Mouse (Mus musculus): ENCODE measurements around the gene Gm3033. TPM values are rescaled to one million over a fixed set of nuclear protein-coding genes. Genes with fewer than 3 reads are reported as not detected.
"Not testable (repeated sequence)": the region's sequence is repeated elsewhere in the genome, so short reads cannot be mapped to it uniquely, and the experiment has no call there.

Gene Gm3033
- polyA plus RNA-seq (2015; fragmentation: Nextera tagmentation; extraction: Ambion mirVana): not detected in 2 replicates

- not testable (repeated sequence) for H3K4me3 ChIP-seq (ENCODE audit: low read depth, low read length); H3K9me3 ChIP-seq (ENCODE audit: low read length); H3K4me1 ChIP-seq (ENCODE audit: insufficient read depth); H3K36me3 ChIP-seq (replicated peaks; ENCODE audit: insufficient read depth, low read length); H3K27me3 ChIP-seq (ENCODE audit: insufficient read depth, low read length); ATAC-seq; H3K9ac ChIP-seq (replicated peaks); H3K27ac ChIP-seq (ENCODE audit: low read depth); DNase-seq; H3K4me2 ChIP-seq (ENCODE audit: low read depth, low read length)
- no CpG with 5 or more reads among the region's 2 CpGs for WGBS (ENCODE audit: insufficient replicate concordance)
Observed at GRCm38 (mm10) chr14:3845945-3846344, at the start of gene Gm3033. Gene Gm3033 (plus strand): TSS chr14:3846245.

DNA sequence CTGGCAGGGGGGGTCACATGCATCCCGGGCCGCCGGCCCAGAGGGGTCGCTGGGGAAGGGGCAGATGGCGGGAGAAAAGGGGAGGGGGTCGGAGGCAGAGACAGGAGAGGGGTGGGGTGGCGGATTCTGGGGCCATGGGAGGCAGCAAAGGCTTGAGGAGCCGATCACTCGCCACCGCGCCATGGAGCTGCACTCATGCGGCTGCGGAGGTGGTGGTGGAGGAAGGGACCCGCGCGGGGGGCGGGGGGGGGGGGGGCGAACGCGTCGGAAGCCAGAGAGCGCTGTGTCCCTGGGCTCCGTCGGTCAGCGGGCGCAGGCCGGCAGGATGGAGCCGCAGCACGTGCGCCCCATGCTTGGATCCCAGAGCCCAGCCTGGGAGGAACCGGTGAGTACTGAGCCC lies 36.3 kb upstream of the Gm3033 start, which contains the start of gene Gm3002:
Gene Gm3002 (plus strand): TSS at position 301 of the 400 bp plus-strand sequence.
- H3K4me3 ChIP-seq (ENCODE audit: low read depth, low read length); H3K27ac ChIP-seq (ENCODE audit: low read depth); H3K9me3 ChIP-seq (ENCODE audit: low read length); H3K27me3 ChIP-seq (ENCODE audit: insufficient read depth, low read length); DNase-seq; H3K9ac ChIP-seq (replicated peaks); ATAC-seq; H3K36me3 ChIP-seq (replicated peaks; ENCODE audit: insufficient read depth, low read length); H3K4me1 ChIP-seq (ENCODE audit: insufficient read depth); H3K4me2 ChIP-seq (ENCODE audit: low read depth, low read length): not testable (repeated sequence)
- no CpG with 5 or more reads among the region's 31 CpGs for WGBS (ENCODE audit: insufficient replicate concordance)

- H3K9ac ChIP-seq (replicated peaks); H3K4me2 ChIP-seq (ENCODE audit: low read depth, low read length); H3K9me3 ChIP-seq (ENCODE audit: low read length); DNase-seq; H3K27me3 ChIP-seq (ENCODE audit: insufficient read depth, low read length); H3K27ac ChIP-seq (ENCODE audit: low read depth); H3K36me3 ChIP-seq (replicated peaks; ENCODE audit: insufficient read depth, low read length); H3K4me1 ChIP-seq (ENCODE audit: insufficient read depth); H3K4me3 ChIP-seq (ENCODE audit: low read depth, low read length); ATAC-seq: not testable (repeated sequence)
- no CpG with 5 or more reads among the region's 1 CpGs for WGBS (ENCODE audit: insufficient replicate concordance)
Observed at GRCm38 (mm10) chr14:3883872-3884271, 37.8 kb downstream of the Gm3033 start, which contains the start of gene Gm2916. Gene Gm2916 (plus strand): TSS chr14:3884172.

Other genes with a start within 250 kb of the Gm3033 start
- not detected in 2 replicates for gene Gm3012, start 211.7 kb upstream of the Gm3033 start, polyA plus RNA-seq (2015; fragmentation: Nextera tagmentation; extraction: Ambion mirVana)
- not detected in 2 replicates for gene Gm3020, start 194.2 kb upstream of the Gm3033 start, polyA plus RNA-seq (2015; fragmentation: Nextera tagmentation; extraction: Ambion mirVana)
- gene Gm3043, start 157.5 kb upstream of the Gm3033 start, polyA plus RNA-seq (2015; fragmentation: Nextera tagmentation; extraction: Ambion mirVana): not detected in 2 replicates
- gene Gm3002, start 36.2 kb upstream of the Gm3033 start, polyA plus RNA-seq (2015; fragmentation: Nextera tagmentation; extraction: Ambion mirVana): not detected in 2 replicates
- not detected in 2 replicates for gene Gm2916, start 37.9 kb downstream of the Gm3033 start, polyA plus RNA-seq (2015; fragmentation: Nextera tagmentation; extraction: Ambion mirVana)
- not detected in 2 replicates for gene Gm3029, start 85.5 kb downstream of the Gm3033 start, polyA plus RNA-seq (2015; fragmentation: Nextera tagmentation; extraction: Ambion mirVana)
- not detected in 2 replicates for gene Gm3095, start 117.3 kb downstream of the Gm3033 start, polyA plus RNA-seq (2015; fragmentation: Nextera tagmentation; extraction: Ambion mirVana)
- not detected in 2 replicates for gene Gm3099, start 152.1 kb downstream of the Gm3033 start, polyA plus RNA-seq (2015; fragmentation: Nextera tagmentation; extraction: Ambion mirVana)
- not detected in 2 replicates for gene Gm5796, start 177.7 kb downstream of the Gm3033 start, polyA plus RNA-seq (2015; fragmentation: Nextera tagmentation; extraction: Ambion mirVana)
- gene Gm3115, start 237.9 kb downstream of the Gm3033 start, polyA plus RNA-seq (2015; fragmentation: Nextera tagmentation; extraction: Ambion mirVana): not detected in 2 replicates

All from liver, postnatal 0 days (tissue).